Mouse (Mus musculus) ovary, adult 18-20 months (tissue): Measurements from ENCODE around the gene Gm14325.
"Not testable (repeated sequence)": the region's sequence is repeated elsewhere in the genome, so short reads cannot be mapped to it uniquely, and the experiment has no call there.

Source experiments
- DNase-seq: peaks from one replicate; pipeline ENCODE4 v3.0.0; 2022; ENCODE audit warnings: low spot score, mixed read lengths

Gene Gm14325

GRCm38 (mm10) chr2:177839901-177840663, at the start of gene Gm14325:
Gene Gm14325 (minus strand): TSS chr2:177840336.
- peak; percentile 70 for DNase-seq

- not testable (repeated sequence) for DNase-seq
Measured at GRCm38 (mm10) chr2:177887743-177888142, 47.6 kb upstream of the Gm14325 start.

GRCm38 (mm10) chr2:177862254-177862653, 22.1 kb upstream of the Gm14325 start:
- DNase-seq: not testable (repeated sequence)

- DNase-seq: not testable (repeated sequence)
Measured at GRCm38 (mm10) chr2:177843666-177844065, 3.5 kb upstream of the Gm14325 start.

- not testable (repeated sequence) for DNase-seq
Measured at GRCm38 (mm10) chr2:177836756-177837155, 3.4 kb downstream of the Gm14325 start.

- not testable (repeated sequence) for DNase-seq
Measured at GRCm38 (mm10) chr2:177835733-177836536, 4.2 kb downstream of the Gm14325 start.

GRCm38 (mm10) chr2:177821952-177822351, 18.2 kb downstream of the Gm14325 start:
- DNase-seq: not testable (repeated sequence)

GRCm38 (mm10) chr2:177806170-177806569, 34.0 kb downstream of the Gm14325 start:
- not testable (repeated sequence) for DNase-seq

- not testable (repeated sequence) for DNase-seq
Measured at GRCm38 (mm10) chr2:177787351-177787750, 52.8 kb downstream of the Gm14325 start.
